Mouse (Mus musculus) thymus, postnatal 10 days (tissue): ENCODE measurements around the gene Xrcc2.

Source experiments
- DNase-seq, 2 experiments: peaks; one replicate each; pipeline ENCODE4 v3.0.0; 2021; ENCODE audit warnings: low spot score in 2 of 2

The Xrcc2 gene

GRCm38 (mm10) chr5:25671051-25671450, 34.6 kb downstream of the Xrcc2 start:
- no peak for DNase-seq

DNA sequence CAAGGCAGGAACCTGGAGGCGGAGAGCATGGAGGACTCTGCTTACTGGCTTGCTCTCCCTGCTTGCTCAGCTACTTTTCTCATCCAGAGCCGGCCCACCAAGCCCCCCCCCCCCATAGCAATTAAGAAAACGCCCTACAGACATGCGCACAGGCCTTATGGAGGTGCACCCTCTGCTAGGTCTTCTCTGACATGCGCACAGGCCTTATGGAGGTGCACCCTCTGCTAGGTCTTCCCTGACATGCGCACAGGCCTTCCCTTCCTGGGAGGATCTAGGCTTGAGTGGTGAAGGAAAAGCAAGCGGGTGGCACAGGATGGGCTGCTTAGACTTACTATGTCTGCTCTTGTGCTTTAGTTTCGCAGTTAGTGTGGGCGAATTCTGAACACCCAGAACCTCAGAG, 37.3 kb downstream of the Xrcc2 start:
- DNase-seq: no peak

- no peak for DNase-seq
These were observed 38.9 kb downstream of the Xrcc2 start for GRCm38 (mm10) chr5:25666684-25667083.

- no peak for DNase-seq
These were observed 39.5 kb downstream of the Xrcc2 start for GRCm38 (mm10) chr5:25666108-25666507.

DNA sequence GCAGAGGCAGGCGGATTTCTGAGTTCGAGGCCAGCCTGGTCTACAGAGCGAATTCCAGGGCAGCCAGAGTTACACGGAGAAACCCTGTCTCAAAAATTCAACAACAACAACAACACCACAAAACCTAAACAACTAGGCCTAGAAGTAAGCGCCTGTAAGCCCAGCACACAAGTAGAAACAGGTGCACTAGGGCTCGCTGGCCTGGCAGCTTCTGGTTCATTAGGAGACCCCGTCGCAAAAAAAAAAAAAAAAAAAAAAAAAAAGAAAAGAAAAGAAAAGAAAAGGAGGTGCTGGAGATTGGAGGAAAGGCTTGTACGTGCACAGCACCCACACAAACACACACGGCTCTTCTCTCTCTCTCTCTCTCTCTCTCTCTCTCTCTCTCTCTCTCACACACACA, 40.1 kb downstream of the Xrcc2 start:
- no peak for DNase-seq

DNA sequence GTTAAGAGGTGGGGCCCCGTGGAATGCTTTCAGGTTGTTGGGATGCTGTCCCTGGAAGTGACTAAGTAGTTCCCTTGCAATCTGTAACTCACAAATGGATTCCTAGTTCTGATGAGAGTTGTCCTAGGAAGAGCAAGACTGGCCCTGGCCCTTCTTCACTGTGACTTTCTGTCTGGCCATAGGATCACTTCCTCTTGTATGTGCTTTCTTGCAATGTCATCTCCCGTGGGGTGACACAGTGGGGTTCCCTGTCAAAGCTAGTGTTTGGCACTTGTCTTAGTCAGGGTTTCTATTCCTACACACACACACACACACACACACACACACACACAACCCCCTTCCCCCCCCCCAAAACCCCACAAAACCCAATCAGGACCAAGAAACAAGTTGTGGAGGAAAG, 42.5 kb downstream of the Xrcc2 start:
- no peak for DNase-seq

- DNase-seq: no peak
These were observed 51.0 kb downstream of the Xrcc2 start for GRCm38 (mm10) chr5:25654578-25654987.

- no peak for DNase-seq
These were observed 52.2 kb downstream of the Xrcc2 start for GRCm38 (mm10) chr5:25653377-25653776.

DNA sequence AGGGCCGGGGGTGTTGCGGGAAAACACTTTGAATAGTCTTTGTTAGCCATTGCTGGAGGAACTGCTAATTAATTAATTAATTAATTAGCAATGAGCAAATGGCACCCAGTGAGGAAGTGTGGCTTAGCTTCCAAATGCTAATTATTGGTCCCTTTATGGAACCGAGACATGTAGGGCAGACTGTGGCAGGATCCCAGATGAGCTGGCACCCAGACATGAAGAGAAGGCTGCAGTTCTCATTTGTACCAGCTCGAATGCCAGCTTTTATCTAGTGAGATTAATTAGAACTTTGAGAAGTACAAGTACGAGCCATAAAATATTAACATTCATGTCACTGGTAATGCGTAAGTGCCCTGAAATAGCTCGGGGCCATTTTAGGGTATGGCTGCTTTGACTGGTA, 53.2 kb downstream of the Xrcc2 start:
- DNase-seq: no peak

DNA sequence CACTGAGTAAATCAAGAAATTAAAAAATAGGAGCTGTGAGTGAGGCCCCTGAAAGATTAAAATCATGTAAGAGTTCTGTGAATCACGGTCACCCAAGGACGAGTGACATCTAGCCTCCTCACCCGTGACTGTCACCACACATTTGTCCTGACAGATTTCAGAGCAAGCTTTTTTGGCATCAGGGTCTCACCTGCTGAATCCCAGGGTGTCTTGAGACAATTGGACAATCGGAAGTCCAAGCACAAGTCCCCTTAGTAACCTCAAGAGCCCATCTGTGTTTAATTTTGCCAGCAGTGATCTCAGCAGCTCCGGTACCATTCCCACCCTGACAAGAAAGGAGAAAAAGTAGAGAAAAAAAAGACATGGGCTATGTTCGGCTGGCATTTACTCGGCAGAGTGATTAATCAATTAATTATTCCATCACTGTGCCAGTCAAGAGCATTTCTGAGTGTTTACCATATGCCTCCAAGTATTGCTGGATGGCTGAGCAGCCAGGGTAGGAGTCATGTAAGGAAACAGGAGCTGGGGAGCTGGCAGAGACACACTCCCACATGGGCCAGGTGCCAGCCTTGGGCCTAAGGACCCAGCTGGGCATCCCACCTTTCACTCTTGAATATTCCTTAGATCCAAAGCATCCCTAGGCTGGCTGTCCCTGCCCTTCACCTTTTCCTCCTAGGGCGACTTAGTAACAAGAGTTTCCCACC, 59.8 kb downstream of the Xrcc2 start:
- no peak for DNase-seq

DNA sequence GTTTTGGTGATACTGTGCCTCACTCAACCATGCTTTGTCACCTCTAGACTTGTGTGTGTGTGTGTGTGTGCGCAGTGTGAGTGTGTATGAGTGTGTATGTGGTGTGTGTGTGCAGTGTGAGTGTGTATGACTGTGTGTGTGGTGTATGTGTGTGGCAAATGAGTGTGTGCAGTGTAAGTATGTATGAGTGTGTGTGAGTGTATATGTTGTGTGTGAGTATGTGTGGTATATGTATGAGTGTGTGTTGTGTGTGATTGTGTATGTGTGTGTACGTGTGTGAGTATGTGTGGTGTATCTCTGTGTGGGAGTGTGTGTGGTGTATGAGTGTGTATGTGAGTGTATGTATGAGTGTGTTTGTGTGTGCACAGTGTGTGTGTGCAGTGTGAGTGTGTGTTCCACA, 61.1 kb downstream of the Xrcc2 start:
- no peak for DNase-seq

GRCm38 (mm10) chr5:25642741-25643140, 62.9 kb downstream of the Xrcc2 start:
- no peak for DNase-seq
